Mouse (Mus musculus) central nervous system, embryonic 18 days (tissue): ENCODE measurements around the gene B3galt4. TPM values are rescaled to one million over a fixed set of nuclear protein-coding genes. Genes with fewer than 3 reads are reported as not detected.

Source experiments
- polyA plus RNA-seq: library from polyadenylated mRNA; depleted of rRNA; stranded (reverse); fragments of >200 nt; gene quantifications from 2 replicates; pipeline ENCODE4 v1.2.3, GENCODE M21; 2012; rRNA removed

The B3galt4 gene
- 10.4 and 11.6 TPM in 2 replicates for polyA plus RNA-seq

DNA sequence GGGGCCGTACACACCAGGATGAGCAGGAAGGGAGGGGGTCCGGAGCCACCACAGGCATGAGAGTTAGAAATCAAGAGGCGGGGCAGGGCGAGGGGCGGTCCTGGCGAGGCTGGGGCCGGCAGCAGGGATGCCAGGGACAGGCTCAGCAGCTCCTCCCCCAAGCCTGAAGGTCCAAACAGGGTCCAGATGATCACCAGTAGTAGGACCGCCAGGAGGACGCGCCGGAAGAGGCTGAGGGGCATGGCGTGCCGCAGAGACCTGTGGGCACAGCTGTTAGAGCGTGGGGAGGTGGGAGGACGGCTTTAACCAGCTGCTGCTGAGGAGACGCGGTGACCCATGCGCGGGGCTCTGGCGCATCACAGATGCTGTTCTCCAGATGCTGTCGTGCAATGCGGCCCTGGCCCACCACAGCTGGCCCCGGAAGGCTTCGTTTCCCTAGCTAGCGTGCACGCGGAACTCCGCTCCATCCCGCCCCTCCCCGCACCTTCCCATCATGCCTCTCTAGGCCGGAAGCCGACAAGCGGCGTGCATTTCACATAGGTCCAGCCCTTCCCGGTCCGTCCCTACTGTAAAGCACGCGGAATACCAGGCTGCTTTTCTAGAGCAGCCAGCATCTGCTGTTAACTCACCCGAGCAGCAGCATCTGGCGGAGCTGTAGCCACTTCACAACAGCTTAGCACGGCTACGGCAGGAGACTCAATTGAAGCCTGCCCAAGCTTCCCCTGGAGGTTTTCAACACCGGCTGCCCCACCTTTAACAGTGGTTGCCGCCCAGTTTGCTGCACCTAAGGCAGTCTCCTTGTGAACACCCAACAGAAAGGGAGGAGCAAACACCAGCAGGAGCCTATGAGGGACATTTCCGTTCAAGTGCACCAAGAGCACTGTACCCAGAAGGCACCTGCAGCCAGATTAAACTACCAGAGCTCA lies at the start of gene B3galt4:
Gene B3galt4 (minus strand): TSS at position 468 of the 926 bp plus-strand sequence.

DNA sequence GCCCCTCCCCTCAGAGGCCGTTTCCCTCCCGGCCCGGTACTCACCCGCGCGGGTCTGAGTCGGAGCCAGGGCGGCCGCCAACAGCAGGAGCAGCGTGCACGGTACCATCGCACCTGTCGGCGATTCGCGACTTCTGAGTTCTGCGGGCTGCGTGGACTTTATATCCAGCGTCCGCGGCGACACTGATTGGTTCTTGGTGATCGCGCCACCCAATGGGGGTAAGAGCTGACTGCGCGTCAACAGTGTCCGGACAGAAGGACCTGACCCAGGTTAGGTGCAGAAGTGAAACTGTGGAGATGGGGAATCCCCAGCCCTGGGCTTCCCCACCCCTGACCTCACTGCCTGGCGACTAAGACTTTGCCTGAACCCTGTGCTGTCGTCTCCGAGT lies 48.9 kb upstream of the B3galt4 start, which contains the start of gene H2-K1:
Gene H2-K1 (minus strand): TSS at position 198 of the 388 bp plus-strand sequence.

DNA sequence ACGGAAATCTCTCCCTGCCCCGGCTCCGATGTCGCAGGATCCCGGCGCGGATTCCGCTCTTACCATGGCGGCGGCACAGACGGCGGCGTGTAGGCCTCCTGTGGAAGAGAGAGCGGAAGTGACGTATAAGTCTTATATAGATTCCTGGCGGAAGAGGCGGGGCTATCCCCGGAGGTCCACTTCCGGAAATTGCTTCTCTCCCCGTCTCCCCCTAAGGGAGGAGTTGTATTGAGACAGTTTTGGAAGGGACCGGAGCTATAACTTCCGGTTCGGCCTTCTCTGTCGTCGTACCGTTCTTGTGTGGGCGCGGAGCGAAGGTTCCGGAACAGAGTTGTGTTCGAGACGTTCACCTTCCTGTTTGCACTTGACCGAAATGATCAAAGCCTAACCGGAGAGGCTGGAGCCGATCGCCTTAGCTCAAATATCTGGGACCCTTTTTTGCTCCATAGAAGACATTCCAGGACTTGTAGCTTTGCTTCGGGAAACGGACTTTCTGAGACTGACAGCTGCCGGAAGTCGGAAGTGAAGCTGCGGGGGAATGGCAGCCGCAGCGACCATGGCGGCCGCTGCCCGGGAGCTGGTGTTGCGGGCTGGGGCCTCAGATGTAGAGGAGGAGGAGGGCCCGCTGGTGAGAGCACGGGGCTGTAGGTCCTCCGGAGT lies 4.4 kb upstream of the B3galt4 start, which contains the start of the genes Vps52 and Rps18:
Gene Vps52 (plus strand): TSS at position 258 of the 660 bp plus-strand sequence.
Gene Rps18 (minus strand): TSS at position 447 of the 660 bp plus-strand sequence.

GRCm38 (mm10) chr17:33940206-33940805 lies 11.0 kb downstream of the B3galt4 start, which contains the start of the genes Pfdn6 and Wdr46:
Gene Pfdn6 (minus strand): TSS chr17:33940343.
Gene Wdr46 (plus strand): TSS chr17:33940660.

DNA sequence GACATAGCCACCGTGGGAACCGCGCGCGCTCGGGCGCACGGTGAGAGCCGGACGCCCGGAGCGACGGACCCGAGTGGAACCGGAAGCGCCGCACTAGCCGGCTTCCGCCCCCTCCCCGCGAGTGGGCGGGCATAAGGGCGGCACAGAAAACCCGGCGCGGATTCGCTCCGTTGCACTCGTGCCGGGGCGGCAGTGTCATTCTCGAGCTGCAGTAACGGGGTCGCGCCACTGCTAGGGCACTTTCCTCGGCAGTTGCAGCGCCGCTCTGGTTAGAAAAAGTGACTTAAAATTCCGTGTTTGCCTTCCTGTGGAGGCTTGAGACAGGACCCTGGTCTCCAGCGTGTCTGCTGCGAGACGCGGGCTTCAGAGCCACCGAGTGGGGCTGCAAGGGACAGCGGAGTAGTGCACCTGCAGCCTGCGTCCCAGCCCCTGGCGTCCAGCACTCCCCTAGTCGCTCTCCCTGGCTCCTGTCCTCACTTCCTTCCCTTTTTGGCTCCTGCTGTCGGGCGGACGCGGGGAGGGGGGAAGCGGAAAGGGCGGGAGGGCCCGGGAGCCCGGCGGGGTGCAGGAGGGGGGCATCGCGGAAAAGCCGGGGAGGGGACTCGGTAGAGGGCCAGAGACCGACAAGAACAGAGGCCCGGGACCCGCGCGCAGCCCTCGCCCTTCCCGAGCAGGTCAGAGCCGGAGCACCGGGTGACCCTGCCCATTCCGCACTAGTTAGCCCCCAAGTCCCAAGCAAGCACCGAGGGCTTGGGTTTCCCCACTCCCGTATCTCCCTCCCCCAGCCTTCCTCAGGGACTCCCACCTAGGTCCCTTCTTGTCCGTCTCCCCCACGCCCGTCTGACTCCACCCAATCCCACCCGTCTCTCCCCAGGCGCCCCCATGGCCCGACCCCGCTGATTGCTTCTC lies 21.7 kb downstream of the B3galt4 start, which contains the start of gene Rgl2:
Gene Rgl2 (plus strand): TSS at position 173 of the 909 bp plus-strand sequence.

DNA sequence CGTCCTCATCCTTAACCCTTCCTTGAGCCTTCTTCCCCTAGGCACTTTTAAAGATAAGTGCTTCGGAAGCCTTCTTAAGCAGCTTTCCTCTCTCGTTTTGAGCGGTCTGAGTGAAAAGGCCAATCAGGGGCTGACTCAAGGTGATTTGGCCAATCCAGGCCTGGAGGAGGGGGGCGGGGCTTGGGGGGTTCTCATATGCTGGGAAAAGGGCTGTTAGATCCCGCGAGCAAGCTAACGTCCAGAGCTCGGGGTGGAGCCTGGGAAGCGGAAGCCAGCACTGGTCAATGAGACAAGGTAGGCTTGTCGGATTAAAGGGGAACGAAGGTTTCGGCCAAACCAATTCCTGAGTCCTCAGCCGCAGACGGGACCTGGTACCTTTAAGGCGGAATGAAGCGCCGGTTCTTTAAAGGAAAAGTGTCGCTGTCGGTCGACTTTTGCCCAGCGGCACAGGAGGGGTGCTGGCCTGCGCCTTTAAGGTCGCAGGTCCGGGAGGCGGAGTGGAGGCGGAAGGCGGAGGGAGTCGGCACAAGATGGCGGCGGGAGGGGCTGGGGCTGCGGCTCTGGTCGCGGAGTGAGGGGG lies 35.5 kb downstream of the B3galt4 start, which contains the start of the genes Tapbp and Zbtb22:
Gene Tapbp (plus strand): TSS at position 229 of the 580 bp plus-strand sequence.
Gene Zbtb22 (plus strand): TSS at position 234 of the 580 bp plus-strand sequence.

GRCm38 (mm10) chr17:33909077-33909868 lies 42.0 kb downstream of the B3galt4 start, which contains the start of gene Daxx:
Gene Daxx (plus strand): TSS chr17:33909414.

DNA sequence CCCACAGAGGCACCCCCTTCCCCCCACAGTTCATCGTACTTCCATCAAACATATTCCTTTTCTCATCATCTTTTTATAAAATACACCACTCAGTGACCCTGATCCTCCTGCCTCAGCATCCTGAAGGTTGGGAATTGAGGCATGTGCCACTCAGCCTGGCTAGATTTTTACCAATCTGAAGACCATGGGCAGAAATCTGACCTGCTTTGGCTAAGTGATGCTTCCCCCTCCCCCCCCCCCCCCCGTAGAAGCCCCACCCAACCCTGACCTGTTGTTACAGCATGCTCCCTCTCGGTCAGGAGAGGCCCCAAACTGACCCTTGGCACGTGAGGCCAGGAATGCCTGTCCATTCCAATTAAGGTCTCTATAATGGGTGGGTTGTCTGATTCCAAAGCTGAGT lies 46.5 kb downstream of the B3galt4 start, which contains the start of gene Platr17:
Gene Platr17 (plus strand): TSS at position 301 of the 400 bp plus-strand sequence.

Other genes with a start within 250 kb of the B3galt4 start
- gene March2, start 232.8 kb downstream of the B3galt4 start, polyA plus RNA-seq, result 65.0 and 70.7 TPM in 2 replicates
- 523 and 577 TPM in 2 replicates for gene Rab11b, start 191.0 kb downstream of the B3galt4 start, polyA plus RNA-seq
- gene Angptl4, start 169.7 kb downstream of the B3galt4 start, polyA plus RNA-seq, result 7.9 and 9.8 TPM in 2 replicates
- gene Kank3, start 141.0 kb downstream of the B3galt4 start, polyA plus RNA-seq, result 64.5 and 79.4 TPM in 2 replicates
- gene Rps28, start 126.9 kb downstream of the B3galt4 start, polyA plus RNA-seq, result 1,131 and 1,306 TPM in 2 replicates
- 333 and 341 TPM in 2 replicates for gene Ndufa7, start 126.9 kb downstream of the B3galt4 start, polyA plus RNA-seq
- 29.8 and 36.6 TPM in 2 replicates for gene Cd320, start 108.4 kb downstream of the B3galt4 start, polyA plus RNA-seq
- not detected in 2 replicates for gene Gm7029, start 77.7 kb downstream of the B3galt4 start, polyA plus RNA-seq
- gene Kifc1, start 60.8 kb downstream of the B3galt4 start, polyA plus RNA-seq, result 12.0 and 13.5 TPM in 2 replicates
- 0.21 and 0.24 TPM in 2 replicates for gene Platr17, start 46.4 kb downstream of the B3galt4 start, polyA plus RNA-seq
- gene Daxx, start 42.1 kb downstream of the B3galt4 start, polyA plus RNA-seq, result 39.3 and 40.5 TPM in 2 replicates
- 14.7 and 16.0 TPM in 2 replicates for gene Tapbp, start 35.6 kb downstream of the B3galt4 start, polyA plus RNA-seq
- 26.4 and 28.4 TPM in 2 replicates for gene Zbtb22, start 35.6 kb downstream of the B3galt4 start, polyA plus RNA-seq
- gene Rgl2, start 21.9 kb downstream of the B3galt4 start, polyA plus RNA-seq, result 183 and 190 TPM in 2 replicates
- gene Pfdn6, start 11.1 kb downstream of the B3galt4 start, polyA plus RNA-seq, result 117 and 126 TPM in 2 replicates
- gene Wdr46, start 10.8 kb downstream of the B3galt4 start, polyA plus RNA-seq, result 20.5 and 22.2 TPM in 2 replicates
- gene Vps52, start 4.3 kb upstream of the B3galt4 start, polyA plus RNA-seq, result 58.2 and 62.1 TPM in 2 replicates
- gene Rps18, start 4.5 kb upstream of the B3galt4 start, polyA plus RNA-seq, result 648 and 656 TPM in 2 replicates
- 24.0 and 24.8 TPM in 2 replicates for gene H2-K1, start 48.9 kb upstream of the B3galt4 start, polyA plus RNA-seq
- 48.8 and 51.4 TPM in 2 replicates for gene Ring1, start 73.2 kb upstream of the B3galt4 start, polyA plus RNA-seq
- 98.3 and 102 TPM in 2 replicates for gene H2-Ke6, start 76.6 kb upstream of the B3galt4 start, polyA plus RNA-seq
- gene Slc39a7, start 80.2 kb upstream of the B3galt4 start, polyA plus RNA-seq, result 112 TPM in 2 replicates
- gene Rxrb, start 80.3 kb upstream of the B3galt4 start, polyA plus RNA-seq, result 82.1 and 83.7 TPM in 2 replicates
- 10.7 and 17.0 TPM in 2 replicates for gene Col11a2, start 87.9 kb upstream of the B3galt4 start, polyA plus RNA-seq
- gene H2-Oa, start 140.9 kb upstream of the B3galt4 start, polyA plus RNA-seq, result 0.06 and 0.19 TPM in 2 replicates
- gene H2-DMa, start 168.1 kb upstream of the B3galt4 start, polyA plus RNA-seq, result 15.7 and 16.4 TPM in 2 replicates
- 144 and 169 TPM in 2 replicates for gene Brd2, start 171.1 kb upstream of the B3galt4 start, polyA plus RNA-seq
- 0.63 and 1.0 TPM in 2 replicates for gene H2-DMb2, start 191.8 kb upstream of the B3galt4 start, polyA plus RNA-seq
- 1.9 and 2.2 TPM in 2 replicates for gene H2-DMb1, start 201.6 kb upstream of the B3galt4 start, polyA plus RNA-seq
- gene Tap1, start 236.1 kb upstream of the B3galt4 start, polyA plus RNA-seq, result 4.8 and 4.9 TPM in 2 replicates
- gene Psmb9, start 236.3 kb upstream of the B3galt4 start, polyA plus RNA-seq, result 1.2 and 1.5 TPM in 2 replicates
- 3.5 and 4.0 TPM in 2 replicates for gene Psmb8, start 246.2 kb upstream of the B3galt4 start, polyA plus RNA-seq